ENCODE assay signal across 7 mouse cellular contexts in genomic region chr14:54430406-54431145, GRCm38 (mm10). TPM values are rescaled to one million over a fixed set of nuclear protein-coding genes. Genes with fewer than 3 reads are reported as not detected.
A peak's percentile ranks its signal among the peaks of the same experiment; 100 is the strongest.
DNase-seq lines count a peak whose midpoint lies in the region; ATAC-seq and TF ChIP-seq lines count a peak whose summit lies in the region.

No protein-coding gene starts in this region.

- no peak for ATAC-seq in heart, embryonic 14.5 days (ENCODE audit: insufficient number of reproducible peaks, insufficient read depth, low FRiP score, low read depth)
- no peak for ATAC-seq in liver, embryonic 14.5 days (ENCODE audit: insufficient read depth)

- TF ChIP-seq CTCF in testis, adult 2 months (IDR thresholded peaks at IDR 0.05; ENCODE audit: control insufficient read depth, insufficient read depth, insufficient replicate concordance, low read depth, low read length), result no peak
- TF ChIP-seq CTCF in liver, embryonic 14.5 days (IDR thresholded peaks at IDR 0.05; ENCODE audit: low read depth), result no peak

- H3K4me3 ChIP-seq in testis, adult 2 months (ENCODE audit: control insufficient read depth, low read depth, low read length), result no peak overlapping the region
- peak overlapping the region; percentile 85 to 90 for H3K4me3 ChIP-seq in heart, embryonic 14.5 days (ENCODE audit: control insufficient read depth in 1 of 2, insufficient read depth in 1 of 2, low read depth in 1 of 2, low read length in 2 of 2)
- H3K4me3 ChIP-seq in liver, embryonic 14.5 days (ENCODE audit: insufficient read depth in 1 of 2, low read depth in 2 of 2, low read length in 2 of 2), result peak overlapping the region; percentile 55 to 60

- peak overlapping the region; percentile 76 for H3K4me2 ChIP-seq in heart, embryonic 14.5 days (ENCODE audit: low read length)
- H3K4me2 ChIP-seq in liver, embryonic 14.5 days (ENCODE audit: low read depth), result peak overlapping the region; percentile 60

- H3K9me3 ChIP-seq in heart, embryonic 14.5 days (ENCODE audit: control insufficient read depth, low read length), result no peaks in the 10 kb centered on the region
- H3K9me3 ChIP-seq in liver, embryonic 14.5 days (ENCODE audit: control insufficient read depth, low read length), result no peaks in the 10 kb centered on the region

- 2% methylated on average over 18 of the region's 18 CpGs for WGBS in heart, embryonic 14.5 days
- WGBS in liver, embryonic 14.5 days (ENCODE audit: insufficient replicate concordance), result 11% methylated on average over 18 of the region's 18 CpGs

- no peaks in the 10 kb centered on the region for H3K36me3 ChIP-seq in testis, adult 2 months (ENCODE audit: control insufficient read depth, insufficient read depth, low read length)
- peaks cover 15% of the 10 kb centered on the region for H3K36me3 ChIP-seq in heart, embryonic 14.5 days (ENCODE audit: control insufficient read depth, insufficient read depth, low read length)
- no peaks in the 10 kb centered on the region; the same call in 1 of the 2 replicates for H3K36me3 ChIP-seq in liver, embryonic 14.5 days (replicated peaks; ENCODE audit: control insufficient read depth, insufficient read depth, low read depth)

- H3K9ac ChIP-seq in heart, embryonic 14.5 days (ENCODE audit: low read length), result peak overlapping the region; percentile 100
- H3K9ac ChIP-seq in liver, embryonic 14.5 days (replicated peaks), result peak overlapping the region; percentile 27

- DNase-seq in testis, postnatal 14 days (ENCODE audit: low spot score), result no peak
- no peak for DNase-seq in liver, embryonic 14.5 days (ENCODE audit: low read depth in 3 of 3, low spot score in 3 of 3)
- peak; percentile 28 for DNase-seq in yolk sac, embryonic 10.5 days (ENCODE audit: low spot score)
- DNase-seq in cerebellum, adult 11 months, result no peak
- no peak for DNase-seq in frontal cortex, postnatal 25 days (ENCODE audit: low spot score in 2 of 2)

- peaks cover 15% of the 10 kb centered on the region for H3K4me1 ChIP-seq in testis, adult 2 months (ENCODE audit: control insufficient read depth, insufficient read depth, low read length)
- peaks cover 27 to 51% of the 10 kb centered on the region in 2 experiments for H3K4me1 ChIP-seq in heart, embryonic 14.5 days (ENCODE audit: control insufficient read depth in 2 of 2, insufficient read depth in 2 of 2, low read length in 2 of 2)
- H3K4me1 ChIP-seq in liver, embryonic 14.5 days (replicated peaks; ENCODE audit: control insufficient read depth in 2 of 2, insufficient read depth in 2 of 2, low read length in 1 of 2), result peaks cover 11 to 30% of the 10 kb centered on the region in 2 experiments

- no peaks in the 10 kb centered on the region for H3K27me3 ChIP-seq in testis, adult 2 months (ENCODE audit: control insufficient read depth, insufficient read depth, low read length)
- no peaks in the 10 kb centered on the region for H3K27me3 ChIP-seq in heart, embryonic 14.5 days (ENCODE audit: control insufficient read depth, insufficient read depth, low read length)
- peaks cover 33% of the 10 kb centered on the region for H3K27me3 ChIP-seq in liver, embryonic 14.5 days (ENCODE audit: control insufficient read depth, insufficient read depth, low read length)

- H3K27ac ChIP-seq in testis, adult 2 months (ENCODE audit: control insufficient read depth, insufficient read depth, low read depth, low read length), result peak overlapping the region; percentile 75
- peak overlapping the region; percentile 92 to 94 for H3K27ac ChIP-seq in heart, embryonic 14.5 days (replicated peaks in 1 of 2; ENCODE audit: control insufficient read depth in 1 of 2, insufficient read depth in 1 of 2, low read depth in 2 of 2, low read length in 2 of 2)
- peak overlapping the region; percentile 13; the same call in 1 of the 2 replicates for H3K27ac ChIP-seq in liver, embryonic 14.5 days

- no peak for TF ChIP-seq EP300 in liver, embryonic 14.5 days (IDR thresholded peaks at IDR 0.05; ENCODE audit: low read depth)

- peak; percentile 7; the same call in 1 of the 2 replicates for TF ChIP-seq POLR2A in testis, adult 2 months (IDR thresholded peaks at IDR 0.05; ENCODE audit: control insufficient read depth, low read depth, low read length)

RNA-seq across cellular contexts. Expression of gene Mmp14, which starts 0.8 kb away (rescaled TPM):
- 16.8 and 17.4 TPM in 2 replicates for polyA plus RNA-seq in testis, adult 2 months (2012; rRNA removed)
- polyA plus RNA-seq in heart, embryonic 14.5 days (2014; fragmentation: Nextera tagmentation; extraction: Ambion mirVana), result 100 and 115 TPM in 2 replicates
- 17.7 and 19.0 TPM in 2 replicates for polyA plus RNA-seq in liver, embryonic 14.5 days (2012; rRNA removed)
- 14.4 and 15.5 TPM in 2 replicates for polyA plus RNA-seq in liver, embryonic 14.5 days (2014; fragmentation: Nextera tagmentation; extraction: Ambion mirVana)

RNA-seq across cellular contexts. Expression of gene Mrpl52, which starts 3.9 kb away (rescaled TPM):
- polyA plus RNA-seq in testis, adult 2 months (2012; rRNA removed), result 85.4 and 140 TPM in 2 replicates
- polyA plus RNA-seq in heart, embryonic 14.5 days (2014; fragmentation: Nextera tagmentation; extraction: Ambion mirVana), result 266 and 307 TPM in 2 replicates
- polyA plus RNA-seq in liver, embryonic 14.5 days (2012; rRNA removed), result 107 and 177 TPM in 2 replicates
- polyA plus RNA-seq in liver, embryonic 14.5 days (2014; fragmentation: Nextera tagmentation; extraction: Ambion mirVana), result 218 and 228 TPM in 2 replicates

RNA-seq across cellular contexts. Expression of gene Slc7a7, which starts 13.0 kb away (rescaled TPM):
- polyA plus RNA-seq in testis, adult 2 months (2012; rRNA removed), result 17.7 and 19.5 TPM in 2 replicates
- 10.0 and 10.9 TPM in 2 replicates for polyA plus RNA-seq in heart, embryonic 14.5 days (2014; fragmentation: Nextera tagmentation; extraction: Ambion mirVana)
- 7.8 and 8.7 TPM in 2 replicates for polyA plus RNA-seq in liver, embryonic 14.5 days (2012; rRNA removed)
- polyA plus RNA-seq in liver, embryonic 14.5 days (2014; fragmentation: Nextera tagmentation; extraction: Ambion mirVana), result 4.9 and 6.2 TPM in 2 replicates

RNA-seq across cellular contexts. Expression of gene Lrp10, which starts 33.4 kb away (rescaled TPM):
- polyA plus RNA-seq in testis, adult 2 months (2012; rRNA removed), result 13.8 and 15.6 TPM in 2 replicates
- polyA plus RNA-seq in heart, embryonic 14.5 days (2014; fragmentation: Nextera tagmentation; extraction: Ambion mirVana), result 40.6 and 47.8 TPM in 2 replicates
- 12.8 and 12.9 TPM in 2 replicates for polyA plus RNA-seq in liver, embryonic 14.5 days (2012; rRNA removed)
- 11.1 and 17.2 TPM in 2 replicates for polyA plus RNA-seq in liver, embryonic 14.5 days (2014; fragmentation: Nextera tagmentation; extraction: Ambion mirVana)

RNA-seq across cellular contexts. Expression of gene Rem2, which starts 45.3 kb away (rescaled TPM):
- 0.25 and 0.28 TPM in 2 replicates for polyA plus RNA-seq in testis, adult 2 months (2012; rRNA removed)
- polyA plus RNA-seq in heart, embryonic 14.5 days (2014; fragmentation: Nextera tagmentation; extraction: Ambion mirVana), result 1.4 TPM in 2 replicates
- 0.09 and 0.12 TPM in 2 replicates for polyA plus RNA-seq in liver, embryonic 14.5 days (2012; rRNA removed)
- 0.05 TPM in 1 of 2 replicates, not detected in the other for polyA plus RNA-seq in liver, embryonic 14.5 days (2014; fragmentation: Nextera tagmentation; extraction: Ambion mirVana)

Comparison
In these comparisons a context has a peak if more than half of its experiments do, and no peak if none do; other contexts are left out.
1. H3K27ac ChIP-seq: peak in every context shown above with its lines; median percentile 93 in heart, embryonic 14.5 days; 75 in testis, adult 2 months; 13 in liver, embryonic 14.5 days.